Mouse (Mus musculus): ENCODE results near the gene Gm45140.
A peak's percentile ranks its signal among the peaks of the same experiment; 100 is the strongest.

Gm45140 gene

DNA sequence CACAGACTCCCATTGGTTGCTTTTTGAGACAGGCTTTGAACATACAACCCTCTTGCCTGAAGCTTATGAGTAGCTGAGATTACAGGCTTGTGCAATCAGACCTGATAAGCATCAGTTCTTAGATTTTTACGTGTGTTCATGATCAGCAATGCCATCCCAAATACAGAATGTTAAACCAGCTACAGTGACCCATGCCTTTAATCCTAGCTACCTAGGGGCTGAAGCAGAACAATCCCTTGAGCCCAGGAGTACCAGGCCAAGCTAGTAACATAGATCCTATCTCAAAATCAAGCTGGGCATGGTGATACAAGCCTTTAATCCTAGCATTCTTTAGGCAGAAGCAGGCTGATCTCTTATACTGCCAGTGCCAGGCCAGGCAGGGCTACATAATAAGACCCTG lies 31.6 kb downstream of the Gm45140 start:
- no peak for DNase-seq (ENCODE audit: inconsistent age in 2 of 2, low spot score in 1 of 2)

DNA sequence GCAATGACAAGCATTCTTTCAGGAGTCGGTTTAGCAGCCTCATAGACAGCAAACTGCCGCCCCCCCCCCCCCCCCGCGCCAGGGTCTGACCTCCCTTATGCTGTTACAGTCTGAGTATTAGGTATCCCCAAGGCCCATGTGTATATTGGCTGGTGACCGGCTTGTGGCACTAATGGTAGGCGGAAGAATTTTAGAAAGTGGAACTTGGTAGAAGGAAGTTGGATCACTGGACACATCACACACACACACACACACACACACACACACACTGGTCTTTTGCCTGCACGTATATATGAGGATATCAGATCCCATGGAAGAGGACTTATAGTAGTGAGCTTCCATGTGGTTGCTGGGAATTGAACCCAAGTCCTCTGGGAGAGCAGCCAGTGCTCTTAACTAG lies 33.1 kb downstream of the Gm45140 start:
- no peak for DNase-seq (ENCODE audit: inconsistent age in 2 of 2, low spot score in 1 of 2)

DNA sequence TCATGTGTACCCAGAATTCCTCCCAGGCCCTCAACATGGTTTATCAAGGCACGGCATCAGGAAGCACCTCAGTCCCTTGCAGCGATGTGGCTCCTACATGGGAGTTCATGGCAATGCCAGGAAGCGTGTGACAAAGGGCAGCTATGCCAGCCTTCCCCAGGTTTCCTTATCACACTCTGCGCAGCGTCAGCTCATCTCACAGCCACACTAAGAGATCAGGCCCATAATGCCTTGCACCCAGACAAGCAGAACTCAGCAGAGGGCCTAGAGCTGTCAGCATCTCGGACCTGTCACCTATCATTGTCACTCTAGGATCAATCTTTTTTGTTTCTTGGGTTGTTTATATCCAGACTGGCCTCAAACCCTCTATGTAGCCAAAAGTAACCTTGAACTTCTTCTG lies 36.0 kb downstream of the Gm45140 start:
- no peak for DNase-seq (ENCODE audit: inconsistent age in 2 of 2, low spot score in 1 of 2)

DNA sequence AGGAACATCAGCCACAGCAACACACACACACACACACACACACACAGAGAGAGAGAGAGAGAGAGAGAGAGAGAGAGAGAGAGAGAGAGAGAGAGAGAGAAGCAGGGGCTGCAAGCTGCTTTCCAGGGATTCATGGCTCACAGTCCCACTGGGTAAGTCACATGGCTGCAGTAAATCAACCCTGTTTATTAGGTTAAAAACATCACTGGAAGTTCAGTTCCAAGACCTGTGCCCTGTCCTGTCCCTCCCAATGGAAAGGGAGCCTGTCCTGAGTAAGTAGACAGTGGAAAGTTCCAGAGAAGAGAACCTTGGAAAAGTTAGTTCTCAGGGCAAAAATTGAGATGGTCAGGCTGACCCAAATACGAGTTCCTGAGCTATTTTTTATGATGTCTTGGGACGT lies 38.3 kb downstream of the Gm45140 start:
- DNase-seq (ENCODE audit: inconsistent age in 2 of 2, low spot score in 1 of 2) = peak; percentile 38 to 82

DNA sequence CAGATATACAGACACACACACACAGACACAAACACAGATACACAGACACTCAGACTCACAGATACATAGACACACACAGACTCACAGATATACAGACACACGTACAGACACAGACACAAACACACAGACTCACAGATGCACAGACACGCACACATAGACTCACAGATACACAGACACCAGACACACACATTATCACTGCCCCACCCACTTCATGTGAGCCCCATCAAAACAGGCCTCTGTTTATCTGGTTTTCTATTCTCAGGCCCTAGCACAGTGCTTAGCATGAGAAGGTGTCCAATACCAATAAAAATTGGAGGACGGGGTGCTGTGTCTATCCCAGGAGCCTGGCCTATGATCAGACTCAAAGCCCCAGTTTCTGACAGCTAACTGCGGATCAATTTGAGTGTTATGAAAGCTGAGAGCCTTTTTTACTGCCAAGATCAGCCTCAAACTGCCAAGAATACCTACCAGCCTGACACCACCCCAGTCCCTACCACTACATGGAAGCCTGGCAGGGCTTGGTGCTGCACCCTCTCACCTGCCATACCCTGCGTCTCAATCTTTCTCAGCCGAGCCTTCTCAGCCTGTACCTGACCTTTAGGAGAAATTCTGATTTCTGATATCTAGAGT lies 39.2 kb downstream of the Gm45140 start:
- DNase-seq (ENCODE audit: inconsistent age in 2 of 2, low spot score in 1 of 2) = peak in 1 of 2 experiments; percentile 22

DNA sequence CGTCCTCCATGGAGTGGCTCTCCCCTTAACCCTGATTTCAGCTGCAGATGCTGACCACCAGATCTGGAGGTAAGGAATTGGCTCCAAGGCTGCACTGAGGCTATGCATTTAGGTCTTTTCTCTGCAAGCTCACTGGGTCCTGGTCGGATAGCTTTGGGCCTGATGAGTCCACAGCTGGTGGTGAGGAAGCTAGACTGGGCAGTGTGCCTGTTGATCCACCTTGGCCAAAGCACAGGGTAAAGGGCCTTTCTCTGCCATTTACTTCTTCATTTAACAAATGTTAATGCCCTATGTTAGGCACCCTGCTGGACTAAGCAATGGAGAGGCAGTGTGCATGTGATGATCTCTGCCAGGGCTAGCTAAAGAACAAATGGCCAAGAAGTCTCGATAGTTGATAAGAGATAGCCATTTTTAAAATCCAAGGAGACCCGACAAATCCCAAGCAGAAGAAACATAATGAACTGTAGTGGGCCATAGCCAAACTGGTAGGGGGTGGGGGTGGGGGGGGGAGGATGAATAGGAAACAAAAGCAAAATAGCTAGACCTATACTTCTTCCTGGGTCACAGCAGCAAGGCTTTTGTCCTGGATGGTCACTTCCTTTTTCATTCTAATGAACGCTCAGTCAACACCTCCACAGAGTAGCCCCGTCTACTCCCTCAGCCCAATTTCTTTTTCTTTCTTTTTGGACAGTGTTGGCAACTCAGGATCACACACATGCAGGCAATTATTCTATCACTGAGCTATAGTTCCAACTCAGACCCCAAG lies 40.0 kb downstream of the Gm45140 start:
- peak in 1 of 2 experiments; percentile 23 for DNase-seq (ENCODE audit: inconsistent age in 2 of 2, low spot score in 1 of 2)

DNA sequence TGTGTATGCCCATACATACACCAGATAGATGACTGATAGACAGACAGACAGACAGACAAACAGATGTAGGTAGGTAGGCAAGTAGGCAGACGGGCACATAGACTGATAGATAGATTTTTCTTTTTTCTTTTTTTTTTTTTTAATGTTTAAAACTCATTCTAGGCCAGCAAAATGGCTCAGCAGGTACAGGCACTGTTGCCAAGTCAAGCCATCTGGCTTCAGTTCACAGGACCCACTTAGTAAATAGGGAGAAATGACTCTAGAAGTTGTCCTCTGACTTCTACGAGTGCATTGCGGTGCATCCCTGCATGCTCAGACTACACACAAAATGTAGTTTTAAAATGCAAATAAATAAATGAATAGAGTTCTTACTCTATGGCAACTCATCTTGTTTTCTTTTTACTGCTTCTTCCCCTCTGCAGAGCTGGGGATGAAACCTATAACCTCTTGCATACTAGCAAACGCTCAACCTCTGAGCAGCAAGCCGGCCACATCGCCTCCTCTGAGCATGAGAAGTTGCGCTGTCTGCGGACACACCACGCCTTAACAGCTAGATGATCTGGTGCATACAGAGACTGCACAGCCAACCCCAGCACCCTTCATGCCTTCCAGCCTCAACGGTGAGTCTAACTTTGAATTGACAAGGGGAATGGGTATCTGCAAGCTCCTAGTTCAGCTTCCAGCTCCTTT lies 41.6 kb downstream of the Gm45140 start:
- DNase-seq (ENCODE audit: inconsistent age in 2 of 2, low spot score in 1 of 2) = no peak

DNA sequence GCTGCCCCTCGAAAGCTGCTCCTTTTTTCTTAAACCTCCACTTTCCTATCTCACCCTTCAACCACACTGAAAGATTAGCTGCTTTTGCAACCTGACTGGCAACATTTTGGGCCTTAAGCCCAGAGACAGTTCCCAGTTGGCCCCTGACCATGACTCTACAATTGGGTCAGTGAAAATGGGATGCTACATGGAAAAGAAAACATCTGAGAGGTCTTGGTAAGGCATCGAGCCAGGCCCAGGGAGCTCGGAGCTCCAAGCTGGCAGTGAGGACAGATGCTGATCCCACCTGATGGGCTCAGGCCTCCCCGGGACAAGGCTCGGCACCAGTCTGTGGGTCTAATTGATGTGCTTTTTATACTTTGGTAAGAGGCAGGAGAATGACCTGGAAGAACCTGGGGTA lies 43.8 kb downstream of the Gm45140 start:
- peak in 1 of 2 experiments; percentile 40 for DNase-seq (ENCODE audit: inconsistent age in 2 of 2, low spot score in 1 of 2)

- DNase-seq (ENCODE audit: inconsistent age in 2 of 2, low spot score in 1 of 2) = peak in 1 of 2 experiments; percentile 35
These were observed 44.7 kb downstream of the Gm45140 start for GRCm38 (mm10) chr6:87790779-87791480.

DNA sequence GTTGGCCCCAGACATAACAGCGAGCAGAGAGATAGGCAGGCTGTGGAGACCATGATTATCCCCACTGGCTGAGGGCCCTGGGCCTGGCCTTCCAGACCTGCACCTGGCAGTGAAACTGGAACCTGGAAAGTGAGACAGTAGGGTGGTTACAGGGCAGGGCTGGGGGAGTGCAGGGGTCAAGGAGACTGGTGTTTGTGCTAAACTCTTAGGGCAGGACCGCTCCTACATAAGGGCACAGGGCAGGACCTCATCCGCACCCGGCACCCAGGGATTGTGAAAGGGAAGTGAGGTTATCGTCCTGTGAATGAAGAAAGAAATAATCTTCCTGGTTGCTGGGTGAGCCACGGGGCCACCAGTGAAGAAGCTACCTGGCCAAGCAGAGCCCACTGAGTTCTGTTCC lies 45.8 kb downstream of the Gm45140 start:
- no peak for DNase-seq (ENCODE audit: inconsistent age in 2 of 2, low spot score in 1 of 2)

DNA sequence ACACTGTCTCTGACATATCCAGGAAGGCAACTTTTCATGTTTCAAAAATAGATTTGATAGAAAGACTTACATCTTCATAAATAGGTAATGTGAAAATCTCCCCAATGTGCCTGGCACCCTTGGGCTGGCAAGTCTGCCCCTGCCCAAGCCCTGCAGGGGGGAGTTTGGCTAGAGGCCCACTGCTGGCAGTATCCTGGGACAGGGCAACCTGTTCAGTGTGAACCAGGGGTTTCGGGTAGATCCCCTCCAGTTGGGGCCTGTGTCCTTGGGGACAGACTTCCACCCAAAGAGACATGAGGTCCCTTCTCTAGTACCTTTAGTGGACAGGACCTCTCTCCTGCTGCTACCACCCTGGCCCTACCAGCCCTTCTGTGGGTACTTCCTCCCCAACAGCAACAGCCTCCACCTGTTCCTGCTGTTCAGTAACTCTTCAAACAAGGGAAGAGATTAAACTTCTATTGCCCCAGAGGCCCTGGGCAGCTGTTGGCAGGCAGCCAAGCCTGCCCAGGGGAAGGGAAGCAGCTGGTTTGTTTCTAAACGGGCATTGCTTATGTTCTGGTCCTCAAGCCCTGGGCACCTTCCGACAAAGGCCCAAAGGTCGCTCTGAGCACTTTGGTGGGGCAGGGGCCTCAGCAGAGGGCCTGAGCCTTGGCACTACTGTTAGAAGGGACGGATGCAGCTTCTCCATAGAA lies 46.6 kb downstream of the Gm45140 start:
- peak; percentile 41 to 81 for DNase-seq (ENCODE audit: inconsistent age in 2 of 2, low spot score in 1 of 2)

DNA sequence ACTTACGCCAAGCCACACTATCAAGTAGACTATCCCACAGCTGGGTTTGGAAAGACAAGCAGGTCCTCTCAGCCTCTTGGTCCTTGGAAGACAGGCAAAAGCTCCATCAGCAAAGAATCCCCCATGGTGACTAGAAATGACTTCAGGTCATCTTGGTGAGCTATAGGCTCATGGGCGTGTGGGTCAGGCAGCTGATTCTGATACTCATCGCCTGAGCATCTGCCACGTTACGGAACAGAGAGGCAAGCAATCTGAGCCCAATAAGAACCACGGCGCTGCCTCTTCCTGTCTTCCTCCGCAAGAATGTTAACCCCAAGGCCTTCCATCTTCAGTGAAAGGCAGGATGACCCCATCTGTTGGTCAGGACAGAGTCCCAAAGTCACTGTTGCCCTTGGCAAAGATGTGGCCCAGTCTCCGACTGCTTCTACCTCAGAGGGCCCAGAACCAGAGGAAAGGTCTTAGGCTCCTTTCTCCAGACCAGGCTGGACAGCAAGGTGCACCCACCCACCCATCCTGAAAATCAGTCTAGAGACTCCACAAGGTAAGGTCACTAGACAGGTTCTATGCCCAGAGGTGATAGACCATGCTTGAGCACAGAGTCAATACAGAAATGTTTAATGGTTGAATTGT lies 47.2 kb downstream of the Gm45140 start:
- DNase-seq (ENCODE audit: inconsistent age in 2 of 2, low spot score in 1 of 2) = peak in 1 of 2 experiments; percentile 20

GRCm38 (mm10) chr6:87787108-87787890 lies 48.3 kb downstream of the Gm45140 start:
- DNase-seq (ENCODE audit: inconsistent age in 2 of 2, low spot score in 1 of 2) = no peak

GRCm38 (mm10) chr6:87786621-87787020 lies 49.0 kb downstream of the Gm45140 start:
- no peak for DNase-seq (ENCODE audit: inconsistent age in 2 of 2, low spot score in 1 of 2)

GRCm38 (mm10) chr6:87784033-87784432 lies 51.6 kb downstream of the Gm45140 start:
- DNase-seq (ENCODE audit: inconsistent age in 2 of 2, low spot score in 1 of 2) = no peak

DNA sequence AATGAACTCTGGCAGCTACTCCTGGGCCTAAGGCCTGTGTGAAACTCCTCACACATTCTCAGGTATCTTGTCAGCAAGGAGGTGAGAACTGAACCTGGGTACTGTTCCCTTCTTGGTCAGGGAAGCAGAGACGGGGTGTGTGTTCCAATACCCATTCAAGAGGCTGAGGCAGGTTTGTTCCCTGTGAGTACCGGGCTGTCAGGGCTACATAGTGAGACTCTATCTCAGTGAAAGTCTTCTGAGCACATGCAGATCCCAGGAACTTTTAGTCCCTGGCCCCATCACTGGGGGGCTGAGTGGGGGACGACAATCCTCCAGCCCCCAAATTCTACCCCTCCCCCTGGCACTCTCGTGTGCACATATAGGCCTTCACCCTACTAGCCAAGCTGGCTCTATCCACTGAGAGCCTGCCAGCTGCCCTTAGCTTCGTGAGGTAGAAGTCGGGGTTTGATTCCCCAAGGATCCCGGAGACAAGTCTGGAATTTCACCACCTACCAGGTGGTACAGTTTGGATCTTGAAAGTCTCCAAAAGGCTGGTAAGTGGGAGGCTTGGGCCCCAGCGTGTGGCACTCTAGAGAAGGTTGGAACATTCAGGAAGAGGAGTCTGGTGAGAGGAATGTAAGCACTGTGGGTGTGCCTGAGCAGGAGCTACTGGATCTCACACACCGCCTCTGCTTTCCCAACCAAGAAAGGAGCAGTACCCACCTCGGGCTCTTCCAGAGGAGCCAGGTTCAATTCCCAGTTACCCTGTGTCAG lies 54.9 kb downstream of the Gm45140 start:
- no peak for DNase-seq (ENCODE audit: inconsistent age in 2 of 2, low spot score in 1 of 2)

DNA sequence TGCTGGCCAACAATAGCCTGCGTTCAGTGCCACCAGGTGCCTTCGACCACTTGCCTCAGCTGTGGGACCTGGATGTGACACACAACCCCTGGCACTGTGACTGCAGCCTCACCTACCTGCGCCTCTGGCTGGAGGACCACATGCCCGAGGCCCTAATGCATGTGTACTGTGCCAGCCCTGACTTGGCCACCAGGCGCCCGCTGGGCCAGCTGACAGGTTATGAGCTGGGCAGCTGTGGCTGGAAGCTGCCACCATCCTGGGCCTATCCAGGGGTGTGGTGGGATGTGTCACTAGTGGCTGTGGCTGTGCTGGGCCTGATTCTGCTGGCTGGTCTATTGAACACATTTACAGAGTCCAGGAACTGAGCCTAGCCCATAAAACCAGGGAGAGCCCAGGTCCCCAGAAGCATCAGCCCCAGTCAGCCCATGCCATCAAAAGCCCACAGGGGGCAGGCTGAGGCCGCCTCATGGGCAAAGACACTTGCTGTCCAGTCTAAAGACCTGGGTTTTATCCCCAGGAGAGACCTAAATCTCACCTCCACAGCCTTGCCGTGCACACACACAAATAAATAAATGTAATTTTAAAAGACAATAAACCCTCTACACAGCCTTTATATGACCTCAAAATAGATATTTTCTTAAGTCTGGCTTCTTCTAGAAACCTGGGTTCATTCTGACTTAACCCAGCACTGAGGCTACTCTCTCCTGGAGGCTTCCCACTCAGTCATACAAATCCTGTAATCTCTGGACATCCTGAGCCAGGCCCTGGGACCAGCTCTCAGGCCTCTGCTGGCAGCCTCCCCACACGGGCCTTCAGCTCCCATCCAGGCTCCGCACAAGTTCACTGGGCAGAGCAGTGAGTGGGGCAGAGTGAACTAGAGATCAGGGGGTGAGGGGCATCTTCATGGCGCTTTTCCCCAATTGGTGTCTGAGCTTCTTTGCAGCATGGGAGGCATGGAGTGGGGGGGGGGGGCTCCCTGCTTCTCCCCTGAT lies 56.1 kb downstream of the Gm45140 start:
- peak in 1 of 2 experiments; percentile 42 for DNase-seq (ENCODE audit: inconsistent age in 2 of 2, low spot score in 1 of 2)

Data from adrenal gland, adult (tissue).